Mouse (Mus musculus): Measurements from ENCODE around the gene Olfr455.

The Olfr455 gene

DNA sequence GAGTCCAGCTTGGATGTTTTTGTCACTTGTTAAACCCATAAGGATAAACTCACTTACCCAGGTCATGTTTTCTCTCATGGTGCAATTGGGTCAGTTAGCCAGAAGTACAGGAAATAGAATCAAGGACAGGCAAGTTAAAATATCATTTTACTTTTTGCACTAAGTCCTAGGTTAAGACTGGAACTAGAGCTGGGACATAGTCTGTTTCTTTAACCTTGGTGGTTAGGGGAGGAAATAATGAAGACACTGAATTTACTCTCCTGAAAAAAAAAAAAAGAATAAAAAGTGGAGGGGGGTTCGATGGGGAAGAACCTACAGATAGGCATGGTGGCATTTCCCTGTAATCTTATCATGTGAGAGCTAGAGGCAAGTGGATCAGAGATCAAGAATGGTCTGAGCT is 60.3 kb downstream of the Olfr455 start, which contains the start of gene Olfr456:
Gene Olfr456 (minus strand): TSS at position 101 of the 400 bp plus-strand sequence.
- no peak for DNase-seq (ENCODE audit: low read depth, low spot score)
